Mouse (Mus musculus) cortical plate, adult 2 months (tissue): Measurements from ENCODE around the gene Tspan4.

Experiments
- CTCF ChIP-seq: fragments of 200-500 bp; IDR thresholded peaks from 2 replicates; pipeline ENCODE4 v1.5.1; 2011; ENCODE audit warnings: mild to moderate bottlenecking, control low read depth, low read length; ENCODE audit not compliant: insufficient read depth; ENCODE audit errors: extremely low read depth
- POLR2A ChIP-seq: fragments of 200-500 bp; IDR thresholded peaks from 2 replicates; pipeline ENCODE4 v1.6.1; 2011; ENCODE audit warnings: mild to moderate bottlenecking, low read length, control low read depth; ENCODE audit not compliant: insufficient read depth; ENCODE audit errors: extremely low read depth

DNA sequence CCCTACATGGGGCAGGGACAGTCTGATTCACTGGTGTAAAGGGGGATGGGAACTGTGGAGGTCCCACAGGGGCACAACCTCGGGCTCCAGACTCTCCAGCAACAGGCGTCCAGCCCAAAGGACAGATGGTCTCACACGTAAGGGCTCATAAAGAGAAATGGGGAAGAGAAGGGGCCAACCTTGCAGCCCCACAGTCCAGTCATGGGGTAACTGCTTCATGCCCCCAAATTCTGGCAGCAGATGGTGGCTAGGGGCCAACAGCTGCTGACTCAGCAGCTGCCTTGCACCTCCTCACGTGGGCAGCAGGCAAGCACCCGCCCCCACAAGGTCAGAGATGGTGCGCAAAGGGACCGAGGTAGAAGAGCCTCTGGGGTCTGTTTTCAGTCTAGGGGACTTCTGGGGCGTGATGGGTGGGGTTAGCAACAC lies 42.8 kb upstream of the Tspan4 start:
- TF ChIP-seq POLR2A, result no peak
- no peak for TF ChIP-seq CTCF
